Mouse (Mus musculus) stomach, embryonic 15.5 days (tissue): ENCODE data around the gene Ggt6. TPM values are rescaled to one million over a fixed set of nuclear protein-coding genes. Genes with fewer than 3 reads are reported as not detected.
A peak's percentile ranks its signal among the peaks of the same experiment; 100 is the strongest.

Experiments used
- ATAC-seq: fragments of 200-750 bp; cut with Nextera tagmentation; 2 replicates; pipeline ENCODE4 v1.8.0; 2017; ENCODE audit warnings: low read depth, moderate number of reproducible peaks, moderate TSS enrichment; ENCODE audit not compliant: insufficient read depth, low FRiP score
- H3K27ac ChIP-seq: fragments of 300-500 bp; sonication (generic); 2 replicates; pipeline ENCODE4 v1.5.1; 2015; ENCODE audit warnings: mild to moderate bottlenecking, inconsistent platforms
- H3K27me3 ChIP-seq: fragments of 300-500 bp; sonication (generic); replicated peaks from 2 replicates; pipeline ENCODE4 v1.6.1; 2015; ENCODE audit warnings: inconsistent platforms
- H3K36me3 ChIP-seq: fragments of 300-500 bp; sonication (generic); 2 replicates; pipeline ENCODE4 v1.6.1; 2015; ENCODE audit warnings: inconsistent platforms
- H3K4me1 ChIP-seq: fragments of 300-500 bp; sonication (generic); 2 replicates; pipeline ENCODE4 v1.6.1; 2015; ENCODE audit warnings: inconsistent platforms
- H3K4me2 ChIP-seq: fragments of 300-500 bp; sonication (generic); 2 replicates; pipeline ENCODE4 v1.6.1; 2015; ENCODE audit warnings: mild to moderate bottlenecking, inconsistent platforms
- H3K4me3 ChIP-seq: fragments of 300-500 bp; sonication (generic); replicated peaks from 2 replicates; pipeline ENCODE4 v1.5.1; 2015; ENCODE audit warnings: inconsistent platforms
- H3K9ac ChIP-seq: fragments of 300-500 bp; sonication (generic); 2 replicates; pipeline ENCODE4 v1.6.1; 2015; ENCODE audit warnings: inconsistent platforms
- H3K9me3 ChIP-seq: fragments of 300-500 bp; sonication (generic); 2 replicates; pipeline ENCODE4 v1.6.1; 2016; ENCODE audit warnings: inconsistent platforms
- WGBS: fragments of 180-500 bp; shearing (Covaris S2); methylation state at CpG from one replicate; pipeline ENCODE4 v1.1.7; 2015; 5-methylcytosine and 5-hydroxymethylcytosine counted together
- polyA plus RNA-seq: library from polyadenylated mRNA; unstranded; fragments of >200 nt; fragmentation: Nextera tagmentation; extraction: Ambion mirVana; gene quantifications from 2 replicates; pipeline ENCODE4 v1.2.1, GENCODE M21; 2015

Ggt6 gene
- polyA plus RNA-seq, 1 experiment from 2014 or later: 4.7 TPM

- Histone ChIP-seq H3K27me3 (no peaks in the 10 kb centered on the region), H3K9ac (no peak overlapping the region), H3K4me2 (no peak overlapping the region), H3K9me3 (no peaks in the 10 kb centered on the region), H3K4me1 (peaks cover 24% of the 10 kb centered on the region), H3K36me3 (peaks cover 16% of the 10 kb centered on the region), H3K27ac (no peak overlapping the region), H3K4me3 (no peak overlapping the region)
- WGBS: 57% methylated on average over 5 of the region's 5 CpGs
- ATAC-seq: 0 out of 2 replicates have a peak, but pooled peaks have one; percentile 21
Observed at GRCm38 (mm10) chr11:72402017-72402416, 33.3 kb upstream of the Ggt6 start.

GRCm38 (mm10) chr11:72402969-72403368 is 32.4 kb upstream of the Ggt6 start:
- H3K4me3 ChIP-seq: no peak overlapping the region
- WGBS: 85% methylated on average over 12 of the region's 12 CpGs
- H3K9ac ChIP-seq: no peak overlapping the region
- H3K36me3 ChIP-seq: peaks cover 16% of the 10 kb centered on the region
- peaks cover 24% of the 10 kb centered on the region for H3K4me1 ChIP-seq
- no peaks in the 10 kb centered on the region for H3K27me3 ChIP-seq
- no peaks in the 10 kb centered on the region for H3K9me3 ChIP-seq
- H3K27ac ChIP-seq: no peak overlapping the region
- no peak for ATAC-seq
- no peak overlapping the region for H3K4me2 ChIP-seq

GRCm38 (mm10) chr11:72405532-72405931 is 29.8 kb upstream of the Ggt6 start:
- Histone ChIP-seq H3K4me1 (peaks cover 37% of the 10 kb centered on the region), H3K27me3 (no peaks in the 10 kb centered on the region), H3K27ac (peak overlapping the region; percentile 67), H3K4me2 (no peak overlapping the region), H3K4me3 (no peak overlapping the region), H3K9me3 (no peaks in the 10 kb centered on the region), H3K36me3 (no peaks in the 10 kb centered on the region), H3K9ac (no peak overlapping the region)
- ATAC-seq: no peak
- 45% methylated on average over 4 of the region's 4 CpGs for WGBS

GRCm38 (mm10) chr11:72406079-72406675 is 29.1 kb upstream of the Ggt6 start:
- Histone ChIP-seq H3K4me2 (peak overlapping the region; percentile 23), H3K4me3 (0 out of 2 replicates have a peak overlapping the region, but pooled peaks have one; percentile 9), H3K27me3 (no peaks in the 10 kb centered on the region), H3K36me3 (no peaks in the 10 kb centered on the region), H3K27ac (peak overlapping the region; percentile 67), H3K9ac (no peak overlapping the region), H3K9me3 (no peaks in the 10 kb centered on the region), H3K4me1 (peaks cover 37% of the 10 kb centered on the region)
- 42% methylated on average over 8 of the region's 8 CpGs for WGBS
- ATAC-seq: peak; percentile 41

GRCm38 (mm10) chr11:72407081-72407480 is 28.2 kb upstream of the Ggt6 start:
- no peak for ATAC-seq
- H3K4me3 ChIP-seq: no peak overlapping the region
- H3K4me1 ChIP-seq: peaks cover 41% of the 10 kb centered on the region
- H3K27me3 ChIP-seq: no peaks in the 10 kb centered on the region
- H3K9ac ChIP-seq: no peak overlapping the region
- peak overlapping the region; percentile 23 for H3K4me2 ChIP-seq
- H3K27ac ChIP-seq: peak overlapping the region; percentile 65
- 26% methylated on average over 3 of the region's 3 CpGs for WGBS
- H3K36me3 ChIP-seq: no peaks in the 10 kb centered on the region
- no peaks in the 10 kb centered on the region for H3K9me3 ChIP-seq

GRCm38 (mm10) chr11:72407574-72407973 is 27.8 kb upstream of the Ggt6 start:
- Histone ChIP-seq H3K27me3 (no peaks in the 10 kb centered on the region), H3K4me1 (peaks cover 41% of the 10 kb centered on the region), H3K4me2 (peak overlapping the region; percentile 23), H3K36me3 (no peaks in the 10 kb centered on the region), H3K27ac (peak overlapping the region; percentile 65), H3K4me3 (no peak overlapping the region), H3K9ac (no peak overlapping the region), H3K9me3 (no peaks in the 10 kb centered on the region)
- ATAC-seq: no peak
- WGBS: 14% methylated on average over 7 of the region's 7 CpGs

- ATAC-seq: no peak
- 47% methylated on average over 9 of the region's 9 CpGs for WGBS
- peaks cover 41% of the 10 kb centered on the region for H3K4me1 ChIP-seq
- H3K9ac ChIP-seq: no peak overlapping the region
- no peaks in the 10 kb centered on the region for H3K27me3 ChIP-seq
- peak overlapping the region; percentile 82 for H3K4me3 ChIP-seq
- no peaks in the 10 kb centered on the region for H3K36me3 ChIP-seq
- peak overlapping the region; percentile 22; the same call in 1 of the 2 replicates for H3K27ac ChIP-seq
- H3K9me3 ChIP-seq: no peaks in the 10 kb centered on the region
- peak overlapping the region; percentile 98 for H3K4me2 ChIP-seq
Observed at GRCm38 (mm10) chr11:72408451-72409170, 26.7 kb upstream of the Ggt6 start.

- 0 out of 2 replicates have a peak overlapping the region, but pooled peaks have one; percentile 16 for H3K27ac ChIP-seq
- no peaks in the 10 kb centered on the region for H3K27me3 ChIP-seq
- no peaks in the 10 kb centered on the region for H3K36me3 ChIP-seq
- H3K4me3 ChIP-seq: peak overlapping the region; percentile 82
- no peak overlapping the region for H3K9ac ChIP-seq
- peak overlapping the region; percentile 98 for H3K4me2 ChIP-seq
- 66% methylated on average over 12 of the region's 12 CpGs for WGBS
- H3K9me3 ChIP-seq: no peaks in the 10 kb centered on the region
- no peak for ATAC-seq
- peaks cover 41% of the 10 kb centered on the region for H3K4me1 ChIP-seq
Observed at GRCm38 (mm10) chr11:72409649-72410385, 25.5 kb upstream of the Ggt6 start.

- Histone ChIP-seq H3K36me3 (no peaks in the 10 kb centered on the region), H3K27ac (peak overlapping the region; percentile 90), H3K9me3 (no peaks in the 10 kb centered on the region), H3K4me2 (peak overlapping the region; percentile 98), H3K27me3 (no peaks in the 10 kb centered on the region), H3K4me3 (peak overlapping the region; percentile 82), H3K9ac (peak overlapping the region; percentile 78), H3K4me1 (peaks cover 40% of the 10 kb centered on the region)
- ATAC-seq: no peak
- WGBS: 5% methylated on average over 25 of the region's 25 CpGs
Observed at GRCm38 (mm10) chr11:72410521-72411092, 24.7 kb upstream of the Ggt6 start.

- Histone ChIP-seq H3K4me2 (peak within 1 kb of the TSS; percentile 98), H3K9me3 (no peaks in the 10 kb centered on the region), H3K27ac (peak within 1 kb of the TSS; percentile 90), H3K4me3 (peak within 1 kb of the TSS; percentile 82), H3K36me3 (no peaks in the 10 kb centered on the region), H3K27me3 (no peaks in the 10 kb centered on the region), H3K9ac (peak within 1 kb of the TSS; percentile 78), H3K4me1 (peaks cover 33% of the 10 kb centered on the region)
- under 1% methylated on average over 84 of the region's 86 CpGs for WGBS
- ATAC-seq: peak; percentile 92
Observed at GRCm38 (mm10) chr11:72411093-72411921, 24.0 kb upstream of the Ggt6 start, which contains the start of gene Smtnl2. TSS of gene Smtnl2 (minus strand) at chr11:72411713.

GRCm38 (mm10) chr11:72411945-72412344 is 23.4 kb upstream of the Ggt6 start:
- Histone ChIP-seq H3K4me2 (peak overlapping the region; percentile 98), H3K36me3 (no peaks in the 10 kb centered on the region), H3K27ac (no peak overlapping the region), H3K4me1 (peaks cover 33% of the 10 kb centered on the region), H3K9me3 (no peaks in the 10 kb centered on the region), H3K9ac (no peak overlapping the region), H3K4me3 (peak overlapping the region; percentile 82), H3K27me3 (no peaks in the 10 kb centered on the region)
- ATAC-seq: no peak
- 19% methylated on average over 9 of the region's 9 CpGs for WGBS
